Mouse (Mus musculus) mouse trophoblast stem cell (cell line): ENCODE results near the gene Snta1.

Source experiments
- in situ Hi-C, 2 experiments: fragments of 300-500 bp; cut with MseI, MboI; formaldehyde crosslinking; loops; 2 replicates in 1 of 2; 3 replicates in 1 of 2; pipeline ENCODE4 v1.15.1; 2025

Snta1 gene

GRCm38 (mm10) chr2:154422181-154422580, 14.3 kb upstream of the Snta1 start:
- in situ Hi-C loops = no loop called here

GRCm38 (mm10) chr2:154420942-154421731, 13.2 kb upstream of the Snta1 start:
- in situ Hi-C loops = no loop called here

- in situ Hi-C loops = loop anchor here in 1 of 2 experiments (10.0 kb wide), 1 partner anchor 165 kb away; no protein-coding TSS in a partner anchor
Measured at GRCm38 (mm10) chr2:154419631-154420515, 12.0 kb upstream of the Snta1 start.

GRCm38 (mm10) chr2:154418001-154418400, 10.1 kb upstream of the Snta1 start:
- in situ Hi-C loops = loop anchor here in 1 of 2 experiments (10.0 kb wide), 1 partner anchor 167 kb away; no protein-coding TSS in a partner anchor

- in situ Hi-C loops = loop anchor here in 1 of 2 experiments (10.0 kb wide), 1 partner anchor 168 kb away; no protein-coding TSS in a partner anchor
Measured at GRCm38 (mm10) chr2:154417107-154417506, 9.2 kb upstream of the Snta1 start.

GRCm38 (mm10) chr2:154412018-154412666, 4.2 kb upstream of the Snta1 start:
- in situ Hi-C loops = loop anchor here (5.0 to 10.0 kb wide), 2 partner anchors 130 to 173 kb away; no protein-coding TSS in a partner anchor

GRCm38 (mm10) chr2:154410355-154410754, 2.5 kb upstream of the Snta1 start:
- in situ Hi-C loops = loop anchor here (5.0 to 10.0 kb wide), 2 partner anchors 132 to 174 kb away; no protein-coding TSS in a partner anchor

- in situ Hi-C loops = no loop called here
Measured at GRCm38 (mm10) chr2:154407063-154407642, 746 bp downstream of the Snta1 start.

GRCm38 (mm10) chr2:154405447-154405994, 2.4 kb downstream of the Snta1 start:
- in situ Hi-C loops = no loop called here

GRCm38 (mm10) chr2:154402811-154403210, 5.1 kb downstream of the Snta1 start:
- in situ Hi-C loops = no loop called here

GRCm38 (mm10) chr2:154401976-154402375, 5.9 kb downstream of the Snta1 start:
- in situ Hi-C loops = no loop called here

- in situ Hi-C loops = no loop called here
Measured at GRCm38 (mm10) chr2:154399325-154399724, 8.6 kb downstream of the Snta1 start.

- in situ Hi-C loops = no loop called here
Measured at GRCm38 (mm10) chr2:154398267-154398666, 9.6 kb downstream of the Snta1 start.

- in situ Hi-C loops = no loop called here
Measured at GRCm38 (mm10) chr2:154396529-154396928, 11.4 kb downstream of the Snta1 start.

GRCm38 (mm10) chr2:154394602-154395001, 13.3 kb downstream of the Snta1 start:
- in situ Hi-C loops = no loop called here

- in situ Hi-C loops = no loop called here
Measured at GRCm38 (mm10) chr2:154390180-154390964, 17.5 kb downstream of the Snta1 start.

GRCm38 (mm10) chr2:154379103-154379502, 28.8 kb downstream of the Snta1 start:
- in situ Hi-C loops = loop anchor here (10.0 kb wide), 2 partner anchors 164 to 174 kb away; no protein-coding TSS in a partner anchor

- in situ Hi-C loops = loop anchor here (10.0 kb wide), 2 partner anchors 160 to 170 kb away; no protein-coding TSS in a partner anchor
Measured at GRCm38 (mm10) chr2:154374807-154375601, 32.9 kb downstream of the Snta1 start.
